10 mouse cellular contexts compared by ENCODE assay signal in genomic region chr6:99205587-99206436, GRCm38 (mm10).
DNase-seq lines count a peak whose midpoint lies in the region; ATAC-seq and TF ChIP-seq lines count a peak whose summit lies in the region.
"Had no signal": no experiment of that assay in that cellular context is flagged by ENCODE, and none has a peak within 500 bp of the region (broad histone marks: within the 10 kb centered on the region; RNA-seq: fewer than 3 reads in every experiment).

No protein-coding gene starts in this region.

- WGBS in hindbrain, embryonic 10.5 days, result 36% methylated on average over 13 of the region's 13 CpGs
- 32% methylated on average over 13 of the region's 13 CpGs for WGBS in hindbrain, embryonic 14.5 days
- 12% methylated on average over 13 of the region's 13 CpGs for WGBS in limb, embryonic 10.5 days
- 44% methylated on average over 13 of the region's 13 CpGs for WGBS in midbrain, postnatal 0 days

- H3K4me1 ChIP-seq in hindbrain, embryonic 10.5 days (replicated peaks), result peaks cover 76% of the 10 kb centered on the region
- H3K4me1 ChIP-seq in hindbrain, embryonic 14.5 days (replicated peaks; ENCODE audit: control insufficient read depth, insufficient read depth, low read length), result peaks cover 46% of the 10 kb centered on the region
- peaks cover 66% of the 10 kb centered on the region for H3K4me1 ChIP-seq in limb, embryonic 10.5 days
- H3K4me1 ChIP-seq in midbrain, postnatal 0 days (ENCODE audit: insufficient read depth, low read length), result 0 out of 2 replicates have a peak, but pooled peaks cover 4% of the 10 kb centered on the region

- DNase-seq in hindbrain, embryonic 10.5 days (ENCODE audit: low spot score), result no peak
- DNase-seq in hindbrain, embryonic 14.5 days (ENCODE audit: low spot score), result no peak
- DNase-seq in embryo, embryonic 10.5 days (ENCODE audit: low spot score), result peak; percentile 30
- DNase-seq in limb, embryonic 10.5 days (ENCODE audit: low spot score), result peak; percentile 58
- DNase-seq in midbrain, postnatal 0 days (ENCODE audit: low spot score), result no peak
- DNase-seq in ovary, adult 18-20 months (ENCODE audit: low spot score), result no peak
- DNase-seq in adrenal gland, adult 2 months, result no peak
- no peak for DNase-seq in kidney, postnatal 14 days
- DNase-seq: cerebellum, adult 2 months had no signal

- H3K4me2 ChIP-seq in hindbrain, embryonic 14.5 days (replicated peaks), result no peak overlapping the region
- 0 out of 2 replicates have a peak overlapping the region, but pooled peaks have one; percentile 4 for H3K4me2 ChIP-seq in midbrain, postnatal 0 days (ENCODE audit: low read depth, low read length, poor library complexity, severe bottlenecking)

- no peaks in the 10 kb centered on the region for H3K27me3 ChIP-seq in hindbrain, embryonic 10.5 days (ENCODE audit: insufficient read depth, poor library complexity, severe bottlenecking)
- peaks cover 14% of the 10 kb centered on the region for H3K27me3 ChIP-seq in hindbrain, embryonic 14.5 days (ENCODE audit: control insufficient read depth, insufficient read depth, low read length)
- H3K27me3 ChIP-seq in limb, embryonic 10.5 days (ENCODE audit: low read depth, poor library complexity, severe bottlenecking), result no peaks in the 10 kb centered on the region
- H3K27me3 ChIP-seq in midbrain, postnatal 0 days (ENCODE audit: insufficient read depth, low read length), result 0 out of 2 replicates have a peak, but pooled peaks cover 5% of the 10 kb centered on the region

- H3K4me3 ChIP-seq in hindbrain, embryonic 10.5 days, result peak overlapping the region; percentile 21; the same call in 1 of the 2 replicates
- H3K4me3 ChIP-seq in hindbrain, embryonic 14.5 days (replicated peaks; ENCODE audit: low read length), result no peak overlapping the region
- H3K4me3 ChIP-seq in limb, embryonic 10.5 days, result peak overlapping the region; percentile 44
- H3K4me3 ChIP-seq in midbrain, postnatal 0 days (ENCODE audit: low read depth, low read length), result no peak overlapping the region

- H3K27ac ChIP-seq in hindbrain, embryonic 10.5 days, result peak overlapping the region; percentile 74
- no peak overlapping the region for H3K27ac ChIP-seq in hindbrain, embryonic 14.5 days
- peak overlapping the region; percentile 64 for H3K27ac ChIP-seq in limb, embryonic 10.5 days
- H3K27ac ChIP-seq in midbrain, postnatal 0 days (ENCODE audit: low read depth, low read length), result no peak overlapping the region

- no peaks in the 10 kb centered on the region for H3K9me3 ChIP-seq in hindbrain, embryonic 10.5 days
- H3K9me3 ChIP-seq in hindbrain, embryonic 14.5 days (ENCODE audit: control insufficient read depth, low read length), result no peaks in the 10 kb centered on the region
- H3K9me3 ChIP-seq in limb, embryonic 10.5 days (replicated peaks), result no peaks in the 10 kb centered on the region
- no peaks in the 10 kb centered on the region for H3K9me3 ChIP-seq in midbrain, postnatal 0 days (ENCODE audit: low read length)

- no peak for TF ChIP-seq CTCF in midbrain, postnatal 0 days (IDR thresholded peaks at IDR 0.05)

- no peak for ATAC-seq in hindbrain, embryonic 14.5 days (ENCODE audit: low FRiP score)
- ATAC-seq in midbrain, postnatal 0 days (ENCODE audit: low FRiP score), result no peak
- ATAC-seq: hindbrain, embryonic 16.5 days had no signal

- no peaks in the 10 kb centered on the region for H3K36me3 ChIP-seq in hindbrain, embryonic 10.5 days
- no peaks in the 10 kb centered on the region for H3K36me3 ChIP-seq in hindbrain, embryonic 14.5 days (replicated peaks; ENCODE audit: control insufficient read depth, insufficient read depth)
- H3K36me3 ChIP-seq in limb, embryonic 10.5 days, result no peaks in the 10 kb centered on the region
- H3K36me3 ChIP-seq in midbrain, postnatal 0 days (ENCODE audit: insufficient read depth, low read length), result no peaks in the 10 kb centered on the region

- H3K9ac ChIP-seq in hindbrain, embryonic 14.5 days, result no peak overlapping the region
- no peak overlapping the region for H3K9ac ChIP-seq in midbrain, postnatal 0 days (replicated peaks; ENCODE audit: low read length, poor library complexity, severe bottlenecking)

Comparison
In these comparisons a context has a peak if more than half of its experiments do, and no peak if none do; other contexts are left out.
1. H3K27ac ChIP-seq: peak in hindbrain, embryonic 10.5 days (single experiment) and limb, embryonic 10.5 days (single experiment); none in hindbrain, embryonic 14.5 days (single experiment) and midbrain, postnatal 0 days (single experiment).
2. H3K4me3 ChIP-seq: peak in hindbrain, embryonic 10.5 days (single experiment) and limb, embryonic 10.5 days (single experiment); none in hindbrain, embryonic 14.5 days (single experiment) and midbrain, postnatal 0 days (single experiment).
3. DNase-seq: peak in embryo, embryonic 10.5 days (single experiment) and limb, embryonic 10.5 days (single experiment); none in hindbrain, embryonic 10.5 days (single experiment), hindbrain, embryonic 14.5 days (single experiment), midbrain, postnatal 0 days (single experiment), ovary, adult 18-20 months (single experiment), adrenal gland, adult 2 months (single experiment) and kidney, postnatal 14 days (single experiment).